8 mouse cellular contexts compared by ENCODE assay signal in the genomic region with DNA sequence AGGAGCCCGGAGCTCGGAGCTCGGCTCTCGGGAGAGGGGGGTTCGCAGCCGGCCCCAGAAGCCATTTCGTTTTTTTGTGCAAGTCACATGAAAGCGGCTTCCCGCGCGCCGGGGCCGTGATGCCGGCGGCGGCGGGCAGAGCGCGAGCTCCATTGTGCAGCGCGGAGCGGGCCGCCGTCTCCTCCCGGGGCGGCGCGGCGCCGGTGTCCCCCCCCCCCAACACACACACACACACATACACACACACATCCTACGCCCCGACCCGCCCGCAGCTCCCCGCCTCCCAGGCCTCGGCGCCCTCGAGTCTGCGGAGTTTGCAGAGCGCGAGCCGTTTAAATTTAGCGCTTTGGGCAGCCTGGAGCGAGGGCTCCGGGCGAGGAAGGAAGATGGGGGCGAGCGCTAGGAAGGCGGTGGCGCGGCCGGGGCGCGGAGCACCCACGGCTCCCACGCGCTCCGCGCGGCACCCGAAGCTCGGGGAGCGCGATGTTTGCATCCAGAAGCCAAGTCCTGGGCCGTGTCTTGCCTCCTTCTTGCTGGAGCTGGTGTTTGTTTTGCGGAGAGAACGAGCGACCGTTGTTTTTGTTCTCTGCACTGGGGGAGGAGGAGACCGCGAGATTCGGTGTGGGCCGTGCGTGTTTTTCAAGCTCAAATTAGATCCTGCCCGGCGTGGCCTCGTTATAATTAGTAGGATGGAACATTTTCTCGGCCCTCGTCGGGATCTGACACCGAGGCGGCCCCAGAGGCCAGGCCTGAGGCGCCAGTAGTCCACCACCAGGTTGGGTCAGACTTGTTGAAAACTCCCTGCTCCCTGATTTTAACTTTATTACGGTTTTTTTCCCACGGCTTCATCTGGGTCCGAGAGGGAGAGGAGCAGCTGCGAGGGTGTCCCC. TPM values are rescaled to one million over a fixed set of nuclear protein-coding genes. Genes with fewer than 3 reads are reported as not detected.
DNase-seq lines count a peak whose midpoint lies in the region; ATAC-seq and TF ChIP-seq lines count a peak whose summit lies in the region.

No protein-coding gene starts in this region.

- whole genome bisulfite sequencing in midbrain, postnatal 0 days = under 1% methylated on average over 76 of the region's 87 CpGs

- no peaks in the 10 kb centered on the region for H3K36me3 ChIP-seq in midbrain, postnatal 0 days (ENCODE audit: insufficient read depth, low read length)
- H3K36me3 ChIP-seq in splenic B cell, adult 2 months (ENCODE audit: control insufficient read depth, insufficient read depth, low read length, poor library complexity, severe bottlenecking) = no peaks in the 10 kb centered on the region

- no peaks in the 10 kb centered on the region for H3K9me3 ChIP-seq in midbrain, postnatal 0 days (ENCODE audit: low read length)

- DNase-seq in cerebellum, adult 9-10 months = no peak
- peak; percentile 83 for DNase-seq in embryo, embryonic 11 days
- DNase-seq in kidney, adult 18-20 months = peak; percentile 75
- DNase-seq in liver = peak; percentile 62
- peak; percentile 58 for DNase-seq in midbrain, postnatal 0 days (ENCODE audit: low spot score)
- DNase-seq in splenic B cell, adult 2 months (ENCODE audit: low read depth, low spot score) = peak; percentile 58

- H3K9ac ChIP-seq in midbrain, postnatal 0 days (replicated peaks; ENCODE audit: low read length, poor library complexity, severe bottlenecking) = peak overlapping the region; percentile 88

- H3K27ac ChIP-seq in midbrain, postnatal 0 days (ENCODE audit: low read depth, low read length) = peak overlapping the region; percentile 98

- H3K4me2 ChIP-seq in midbrain, postnatal 0 days (ENCODE audit: low read depth, low read length, poor library complexity, severe bottlenecking) = peak overlapping the region; percentile 78

- TF ChIP-seq CTCF in midbrain, postnatal 0 days (IDR thresholded peaks at IDR 0.05) = no peak

- peaks cover 9% of the 10 kb centered on the region for H3K4me1 ChIP-seq in midbrain, postnatal 0 days (ENCODE audit: insufficient read depth, low read length)

- no peaks in the 10 kb centered on the region for H3K27me3 ChIP-seq in midbrain, postnatal 0 days (ENCODE audit: insufficient read depth, low read length)
- H3K27me3 ChIP-seq in splenic B cell, adult 2 months (ENCODE audit: control insufficient read depth, insufficient read depth, low read length, poor library complexity, severe bottlenecking) = no peaks in the 10 kb centered on the region

- ATAC-seq in cerebellum, adult (ENCODE audit: insufficient number of reproducible peaks, low FRiP score, low TSS enrichment) = peak; percentile 37; the same call in 1 of the 2 replicates
- ATAC-seq in granulocyte monocyte progenitor cell, adult 5-6 weeks (replicated peaks; ENCODE audit: poor library complexity, severe bottlenecking) = peak; percentile 40
- peak; percentile 27; the same call in 1 of the 2 replicates for ATAC-seq in midbrain, postnatal 0 days (ENCODE audit: low FRiP score)

- peak overlapping the region; percentile 91 for H3K4me3 ChIP-seq in midbrain, postnatal 0 days (ENCODE audit: low read depth, low read length)

RNA-seq across cellular contexts. Expression of gene Bcl7a, which starts 1.6 kb away (rescaled TPM):
- total RNA-seq in granulocyte monocyte progenitor cell, adult 5-6 weeks (2014; fragmentation: Nextera tagmentation) = 27.5 and 29.4 TPM in 2 replicates
- 11.0 and 17.4 TPM in 2 replicates for total RNA-seq in granulocyte monocyte progenitor cell, adult 5-6 weeks (2017)
- 33.5 and 40.7 TPM in 2 replicates for total RNA-seq in midbrain, postnatal 0 days (2014; rRNA removed)
- polyA plus RNA-seq in midbrain, postnatal 0 days (2015; fragmentation: Nextera tagmentation; extraction: Ambion mirVana) = 21.4 and 21.6 TPM in 2 replicates

RNA-seq across cellular contexts. Expression of gene Mlxip, which starts 49.4 kb away (rescaled TPM):
- 46.9 and 52.3 TPM in 2 replicates for total RNA-seq in granulocyte monocyte progenitor cell, adult 5-6 weeks (2014; fragmentation: Nextera tagmentation)
- total RNA-seq in granulocyte monocyte progenitor cell, adult 5-6 weeks (2017) = 11.1 and 11.9 TPM in 2 replicates
- 16.6 and 17.9 TPM in 2 replicates for total RNA-seq in midbrain, postnatal 0 days (2014; rRNA removed)
- polyA plus RNA-seq in midbrain, postnatal 0 days (2015; fragmentation: Nextera tagmentation; extraction: Ambion mirVana) = 9.8 and 11.3 TPM in 2 replicates
